Mouse (Mus musculus) CH12.LX (cell line): Measurements from ENCODE around the gene Prkag2. TPM values are rescaled to one million over a fixed set of nuclear protein-coding genes. Genes with fewer than 3 reads are reported as not detected.

Source experiments
- DNase-seq: peaks from one replicate; pipeline ENCODE4 v3.0.0-alpha.2; 2013; ENCODE audit errors: extremely low read depth
- H3K27ac ChIP-seq: 2 replicates; pipeline ENCODE4 v1.5.1; 2012; ENCODE audit warnings: low read depth, mild to moderate bottlenecking, control low read depth, moderate library complexity; ENCODE audit not compliant: insufficient read depth
- H3K27me3 ChIP-seq: replicated peaks from 2 replicates; pipeline ENCODE3; 2012; ENCODE audit warnings: inconsistent platforms
- H3K36me3 ChIP-seq, 2 experiments: replicated peaks in 1 of 2; 2 replicates each; pipeline versions ENCODE3 to v1.6.1; 2012; ENCODE audit warnings: inconsistent platforms in 1 of 2, low read length in 1 of 2, mild to moderate bottlenecking in 1 of 2, mixed read lengths in 1 of 2, moderate library complexity in 1 of 2; ENCODE audit not compliant: control insufficient read depth in 1 of 2, insufficient read depth in 1 of 2
- H3K4me1 ChIP-seq, 2 experiments: 2 replicates each; pipeline ENCODE4 v1.6.1; 2012; ENCODE audit warnings: inconsistent platforms in 1 of 2, moderate library complexity in 1 of 2; ENCODE audit not compliant: insufficient read depth in 2 of 2, control insufficient read depth in 1 of 2
- H3K4me2 ChIP-seq: 2 replicates; pipeline ENCODE4 v1.6.1; 2012; ENCODE audit warnings: low read depth, mild to moderate bottlenecking, control low read depth; ENCODE audit not compliant: poor library complexity, insufficient read depth, severe bottlenecking
- H3K4me3 ChIP-seq, 3 experiments: fragments of 150-350 bp in 1 of 3; sonication (generic) in 1 of 3; replicated peaks in 1 of 3; 2 replicates each; pipeline versions ENCODE3 to v1.5.1; 2011 to 2012; ENCODE audit warnings: low read depth in 2 of 3, low read length in 2 of 3, mild to moderate bottlenecking in 2 of 3, moderate library complexity in 2 of 3, control low read depth in 1 of 3, improper control_type of control experiment in 1 of 3, inconsistent platforms in 1 of 3, mixed read lengths in 1 of 3; ENCODE audit not compliant: poor library complexity in 1 of 3
- H3K79me2 ChIP-seq: replicated peaks from 2 replicates; pipeline ENCODE4 v1.6.1; 2012; ENCODE audit warnings: mild to moderate bottlenecking, moderate library complexity; ENCODE audit not compliant: control insufficient read depth, poor library complexity, insufficient read depth, severe bottlenecking; ENCODE audit errors: extremely low read depth
- H3K9ac ChIP-seq: 2 replicates; pipeline ENCODE4 v1.6.1; 2012; ENCODE audit warnings: low read depth, mild to moderate bottlenecking, control low read depth, moderate library complexity; ENCODE audit not compliant: insufficient read depth
- H3K9me3 ChIP-seq: replicated peaks from 2 replicates; pipeline ENCODE3; 2012; ENCODE audit warnings: low read length, inconsistent platforms, mixed read lengths
- BHLHE40 ChIP-seq: IDR thresholded peaks from 2 replicates; pipeline ENCODE4 v1.6.1; 2011; ENCODE audit warnings: mild to moderate bottlenecking, low read depth, low read length, improper control_type of control experiment
- CTCF ChIP-seq, 2 experiments: IDR thresholded peaks in 1 of 2; conservative IDR thresholded peaks in 1 of 2; 2 replicates each; pipeline ENCODE4 v1.5.1; 2011 to 2012; ENCODE audit warnings: low read depth in 2 of 2, low read length in 2 of 2, improper control_type of control experiment in 1 of 2, inconsistent platforms in 1 of 2, mild to moderate bottlenecking in 1 of 2, moderate library complexity in 1 of 2
- ETS1 ChIP-seq: conservative IDR thresholded peaks from 2 replicates; pipeline ENCODE4 v1.6.1; 2012; ENCODE audit warnings: low read depth, mild to moderate bottlenecking, inconsistent platforms, low read length, improper control_type of control experiment, moderate library complexity
- MAZ ChIP-seq: IDR thresholded peaks from 2 replicates; pipeline ENCODE4 v1.6.1; 2012; ENCODE audit warnings: low read depth, mild to moderate bottlenecking, inconsistent platforms, low read length, improper control_type of control experiment, moderate library complexity
- MEF2A ChIP-seq: IDR thresholded peaks from 2 replicates; pipeline ENCODE4 v1.6.1; 2014; ENCODE audit warnings: low read depth, mild to moderate bottlenecking, inconsistent platforms, low read length, improper control_type of control experiment, borderline replicate concordance
- PAX5 ChIP-seq: IDR thresholded peaks from 2 replicates; pipeline ENCODE4 v1.6.1; 2012; ENCODE audit warnings: low read length, inconsistent platforms, mixed read lengths
- POLR2AphosphoS2 ChIP-seq: IDR thresholded peaks from 2 replicates; pipeline ENCODE4 v1.6.1; 2011; ENCODE audit warnings: low read depth, low read length, improper control_type of control experiment
- RAD21 ChIP-seq: IDR thresholded peaks from 2 replicates; pipeline ENCODE4 v1.6.1; 2011; ENCODE audit warnings: low read depth, mild to moderate bottlenecking, low read length, improper control_type of control experiment, moderate library complexity
- RCOR1 ChIP-seq: conservative IDR thresholded peaks from 2 replicates; pipeline ENCODE4 v1.6.1; 2012; ENCODE audit warnings: low read depth, mild to moderate bottlenecking, inconsistent platforms, low read length, improper control_type of control experiment
- SMC3 ChIP-seq: IDR thresholded peaks from 2 replicates; pipeline ENCODE4 v1.6.1; 2011; ENCODE audit warnings: low read depth, low read length, improper control_type of control experiment
- UBTF ChIP-seq: IDR thresholded peaks from 2 replicates; pipeline ENCODE4 v1.6.1; 2012; ENCODE audit warnings: low read depth, mild to moderate bottlenecking, inconsistent platforms, low read length, improper control_type of control experiment, moderate library complexity
- USF2 ChIP-seq: conservative IDR thresholded peaks from 2 replicates; pipeline ENCODE4 v1.6.1; 2011; ENCODE audit warnings: low read depth, low read length, improper control_type of control experiment
- ZC3H11A ChIP-seq: IDR thresholded peaks from 2 replicates; pipeline ENCODE4 v1.6.1; 2012; ENCODE audit warnings: low read depth, mild to moderate bottlenecking, inconsistent platforms, low read length, improper control_type of control experiment
- dilution Hi-C: fragments of 300-500 bp; cut with MboI; formaldehyde crosslinking; loops from 2 replicates; pipeline ENCODE4 v1.14.3; 2020; ENCODE audit warnings: low sequenced_read_pairs; ENCODE audit not compliant: extremely low pct_unique_long_range_greater_than_20kb, extremely low pct_ligation_motif_present
- in situ Hi-C: fragments of 300-500 bp; cut with MboI; formaldehyde crosslinking; loops from 3 replicates; pipeline ENCODE4 v1.14.3; 2019; ENCODE audit warnings: low sequenced_read_pairs, low pct_ligation_motif_present, low pct_unique_long_range_greater_than_20kb, mixed read lengths
- polyA plus RNA-seq: library from polyadenylated mRNA; unstranded; fragments of >175 nt; gene quantifications from 2 replicates; pipeline ENCODE4 v1.2.1, GENCODE M21; 2012; ENCODE audit warnings: low read depth; ENCODE audit not compliant: insufficient read length
- total RNA-seq, 2 experiments: library from RNA; depleted of rRNA; stranded (reverse); fragments of 300-350 nt in 1 of 2; fragments of >200 nt in 1 of 2; gene quantifications; 2 replicates each; pipeline ENCODE4 v1.2.3; 2012 to 2014

Gene Prkag2
- total and polyA plus RNA-seq, 3 experiments: 4.6 to 21.2 (median 8.8) TPM

DNA sequence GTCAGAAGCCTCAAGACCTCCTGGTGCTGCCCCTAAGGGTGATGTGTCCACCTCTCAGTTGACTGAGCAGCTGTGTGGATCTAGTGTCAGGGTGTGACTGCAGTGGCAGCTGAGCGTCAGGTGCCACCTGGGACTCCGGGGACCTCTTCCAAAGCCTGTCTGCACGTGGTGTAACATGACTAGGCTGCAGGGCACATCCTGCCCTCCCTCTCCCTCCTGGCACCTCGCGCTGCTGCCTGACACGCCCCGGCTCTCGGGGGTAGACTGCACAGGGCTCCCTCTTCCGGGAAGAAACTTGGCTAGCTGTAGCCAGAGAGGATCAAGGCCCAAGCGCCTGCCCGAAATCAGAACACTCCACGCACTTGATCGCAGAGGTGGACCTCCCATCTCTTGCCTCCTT, 127.2 kb downstream of the Prkag2 start:
- Histone ChIP-seq H3K27me3 (no peaks in the 10 kb centered on the region), H3K4me3 (no peak overlapping the region), H3K27ac (no peak overlapping the region), H3K9me3 (no peaks in the 10 kb centered on the region), H3K4me2 (no peak overlapping the region), H3K9ac (no peak overlapping the region), H3K4me1 (peaks cover 0 to 43% of the 10 kb centered on the region in 2 experiments; a peak in 2 of 4 replicates), H3K36me3 (no peaks in the 10 kb centered on the region), H3K79me2 (no peaks in the 10 kb centered on the region)
- dilution Hi-C loops: no loop called here
- DNase-seq: peak; percentile 12
- TF ChIP-seq USF2 (no peak), MAZ (no peak), BHLHE40 (0 out of 2 replicates have a peak, but pooled peaks have one; percentile 15), ZC3H11A (no peak)
- in situ Hi-C loops: no loop called here

DNA sequence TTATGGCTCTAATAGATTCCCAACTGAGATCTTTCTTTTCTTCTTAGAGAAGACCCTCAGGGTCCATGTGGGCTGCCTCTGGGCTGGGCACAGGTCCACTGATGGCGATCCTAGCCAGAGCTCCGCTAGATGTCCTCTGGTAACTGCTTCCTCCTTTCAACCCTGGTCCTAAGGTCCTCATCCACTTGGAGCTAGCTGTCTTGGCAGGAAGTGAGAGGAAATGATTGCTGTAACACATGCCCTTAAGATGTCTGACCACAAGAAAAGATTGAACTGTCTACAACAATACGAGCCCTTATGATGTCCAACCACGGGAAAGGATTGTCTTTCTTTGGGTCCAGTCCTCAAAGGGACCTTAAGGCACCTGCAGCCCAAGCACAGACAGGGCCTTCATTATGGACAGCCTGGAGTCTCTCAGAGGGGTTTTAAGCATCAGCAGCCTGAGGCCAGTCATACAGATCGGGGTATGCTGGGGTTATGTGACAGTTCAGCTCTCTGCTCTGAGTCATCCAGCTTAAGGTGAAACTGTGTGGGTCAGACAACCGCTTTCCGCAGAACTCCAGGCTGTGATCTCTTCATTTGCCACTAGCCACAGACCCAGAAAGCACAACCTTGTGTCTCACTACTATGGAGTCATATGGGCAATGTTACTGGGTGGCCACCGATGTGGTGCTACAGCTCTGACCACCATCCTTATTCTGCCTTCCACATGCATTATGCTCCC, 129.7 kb downstream of the Prkag2 start:
- dilution Hi-C loops (no loop called here), in situ Hi-C loops (no loop called here)
- no peaks in the 10 kb centered on the region for H3K9me3 ChIP-seq
- no peak overlapping the region for H3K4me3 ChIP-seq
- no peak overlapping the region for H3K27ac ChIP-seq
- no peaks in the 10 kb centered on the region for H3K79me2 ChIP-seq
- TF ChIP-seq RAD21 (no peak), PAX5 (no peak), RCOR1 (no peak), BHLHE40 (no peak), CTCF (conservative IDR thresholded peaks at IDR 0.05 in 1 of 2, IDR thresholded peaks at IDR 0.05 in 1 of 2; ENCODE audit: low read depth in 2 of 2, low read length in 2 of 2) (no peak), POLR2AphosphoS2 (no peak), ETS1 (no peak), UBTF (no peak), USF2 (no peak)
- H3K4me1 ChIP-seq: peaks cover 0 to 46% of the 10 kb centered on the region in 2 experiments; a peak in 2 of 4 replicates
- H3K9ac ChIP-seq: no peak overlapping the region
- H3K4me2 ChIP-seq: no peak overlapping the region
- H3K27me3 ChIP-seq: no peaks in the 10 kb centered on the region
- DNase-seq: no peak
- no peaks in the 10 kb centered on the region for H3K36me3 ChIP-seq

DNA sequence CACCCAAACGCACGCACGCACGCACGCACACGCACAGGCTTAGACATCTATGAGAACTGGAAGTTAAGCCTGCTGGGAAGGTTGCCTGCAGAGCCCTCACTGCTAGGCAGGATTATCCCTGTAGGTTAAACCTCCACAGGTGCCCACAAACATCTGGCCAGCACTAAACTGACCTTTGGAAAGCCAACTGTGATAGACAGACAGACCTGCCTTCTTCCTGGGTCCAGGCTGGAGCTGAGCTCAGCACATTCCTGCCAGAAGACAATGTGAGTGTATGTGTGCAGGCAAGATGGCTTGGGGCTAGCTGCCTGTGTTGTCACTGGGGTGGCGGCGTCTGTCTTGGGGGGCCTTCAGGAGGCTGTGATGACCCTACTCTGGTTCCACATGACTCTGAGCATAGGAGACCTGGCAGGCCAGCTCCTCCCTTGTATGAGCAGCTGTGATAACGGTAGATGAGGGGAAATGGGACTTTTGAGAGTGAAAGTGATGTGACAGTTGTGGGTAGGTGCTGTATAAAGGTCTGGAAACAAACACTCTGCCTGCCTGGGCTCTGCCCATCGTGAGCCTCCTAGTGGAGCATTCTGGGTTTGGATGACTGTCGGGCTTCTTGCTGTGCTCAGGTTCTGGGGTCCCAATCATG, 131.1 kb downstream of the Prkag2 start:
- Histone ChIP-seq H3K79me2 (no peaks in the 10 kb centered on the region), H3K9ac (no peak overlapping the region), H3K4me3 (no peak overlapping the region), H3K9me3 (no peaks in the 10 kb centered on the region), H3K4me2 (no peak overlapping the region), H3K4me1 (peaks cover 0 to 46% of the 10 kb centered on the region in 2 experiments; a peak in 2 of 4 replicates), H3K36me3 (no peaks in the 10 kb centered on the region), H3K27ac (no peak overlapping the region), H3K27me3 (no peaks in the 10 kb centered on the region)
- DNase-seq: no peak
- TF ChIP-seq MEF2A (no peak), SMC3 (0 out of 2 replicates have a peak, but pooled peaks have one; percentile 7), BHLHE40 (no peak), CTCF (conservative IDR thresholded peaks at IDR 0.05 in 1 of 2, IDR thresholded peaks at IDR 0.05 in 1 of 2; ENCODE audit: low read depth in 2 of 2, low read length in 2 of 2) (peak in 1 of 2 experiments; percentile 14; a peak in 1 of 4 replicates)
- dilution Hi-C loops (no loop called here), in situ Hi-C loops (no loop called here)
